Mouse (Mus musculus): ENCODE data around the gene Klhl29.

Gene Klhl29

GRCm38 (mm10) chr12:5182586-5182985 lies 192.9 kb downstream of the Klhl29 start:
- WGBS = 58% methylated on average over 4 of the region's 4 CpGs

GRCm38 (mm10) chr12:5182165-5182564 lies 193.3 kb downstream of the Klhl29 start:
- 48% methylated on average over 4 of the region's 4 CpGs for WGBS

DNA sequence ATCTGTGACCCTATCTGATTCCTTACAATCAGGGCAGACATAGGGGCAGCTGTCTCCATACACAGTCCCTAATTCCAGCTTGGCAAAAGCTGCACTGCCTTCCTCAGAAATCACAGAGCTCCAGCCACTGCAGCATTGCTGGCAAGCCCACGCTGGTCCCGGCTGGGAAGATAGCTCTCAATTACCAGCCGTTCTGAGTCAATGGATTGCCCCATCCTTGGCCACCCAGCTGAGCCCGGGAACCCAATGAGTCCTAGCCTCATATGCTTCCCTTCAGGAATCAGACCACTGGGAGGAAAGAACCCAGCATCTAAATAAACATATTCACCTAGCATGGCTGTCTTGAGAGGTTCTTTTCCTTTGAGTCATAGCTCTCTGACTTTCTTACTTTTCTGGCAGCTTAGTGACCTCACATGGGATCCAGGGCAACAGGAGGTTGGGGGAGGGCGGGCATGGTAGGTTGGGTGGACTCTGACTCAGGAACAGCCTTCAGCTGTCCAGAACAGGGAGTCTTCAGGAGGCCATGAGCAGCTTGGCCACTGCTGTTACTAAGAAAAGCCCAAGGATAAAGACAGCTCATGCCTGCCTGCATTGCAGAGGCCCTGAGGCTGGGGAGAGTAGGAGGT lies 198.7 kb downstream of the Klhl29 start:
- 53% methylated on average over 5 of the region's 5 CpGs for WGBS

GRCm38 (mm10) chr12:5166141-5166540 lies 209.3 kb downstream of the Klhl29 start:
- WGBS = 47% methylated on average over 6 of the region's 6 CpGs

- 83% methylated on average over 9 of the region's 9 CpGs for WGBS
Measured at GRCm38 (mm10) chr12:5165411-5165810, 210.1 kb downstream of the Klhl29 start.

DNA sequence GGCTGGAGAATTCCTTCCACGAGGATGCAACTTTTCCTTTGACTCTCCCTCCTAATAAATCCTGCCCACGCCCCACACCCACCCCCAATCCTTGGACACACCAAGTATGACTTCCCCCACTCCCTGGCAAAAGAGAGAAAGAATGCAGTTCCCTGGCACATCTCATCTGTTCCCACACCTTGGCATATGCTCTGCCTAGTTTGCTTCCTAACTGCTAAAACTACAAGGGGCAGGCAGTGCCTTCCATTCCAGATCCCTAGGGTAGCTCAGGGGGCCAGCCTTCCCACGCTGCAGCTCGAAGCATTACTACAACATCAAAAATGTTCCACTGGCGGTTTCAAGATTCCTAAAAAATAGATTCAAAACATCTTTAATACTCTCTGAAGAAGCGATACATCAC lies 212.8 kb downstream of the Klhl29 start:
- WGBS = 55% methylated on average over 6 of the region's 6 CpGs

DNA sequence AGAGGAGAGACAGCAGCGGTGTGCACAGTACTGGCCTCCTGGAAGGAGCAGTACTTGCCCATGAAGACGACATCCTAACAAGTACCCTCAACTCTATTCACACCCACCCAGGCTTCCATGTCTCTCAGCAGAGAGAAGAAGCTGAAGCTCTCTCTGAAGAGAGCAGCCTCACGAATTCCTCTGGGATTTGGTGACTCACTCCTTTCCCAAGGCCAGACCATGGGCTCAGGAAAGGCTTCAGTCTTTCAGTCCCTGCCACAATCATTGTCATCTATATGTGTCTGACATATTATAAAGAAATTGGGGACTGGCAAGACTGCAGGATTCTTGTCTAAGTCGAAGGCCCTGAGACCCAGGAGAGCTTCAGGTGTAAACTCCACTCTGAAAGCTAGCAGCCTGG lies 213.9 kb downstream of the Klhl29 start:
- WGBS = 64% methylated on average over 4 of the region's 4 CpGs

- 48% methylated on average over 5 of the region's 5 CpGs for WGBS
Measured at GRCm38 (mm10) chr12:5157931-5158481, 217.5 kb downstream of the Klhl29 start.

DNA sequence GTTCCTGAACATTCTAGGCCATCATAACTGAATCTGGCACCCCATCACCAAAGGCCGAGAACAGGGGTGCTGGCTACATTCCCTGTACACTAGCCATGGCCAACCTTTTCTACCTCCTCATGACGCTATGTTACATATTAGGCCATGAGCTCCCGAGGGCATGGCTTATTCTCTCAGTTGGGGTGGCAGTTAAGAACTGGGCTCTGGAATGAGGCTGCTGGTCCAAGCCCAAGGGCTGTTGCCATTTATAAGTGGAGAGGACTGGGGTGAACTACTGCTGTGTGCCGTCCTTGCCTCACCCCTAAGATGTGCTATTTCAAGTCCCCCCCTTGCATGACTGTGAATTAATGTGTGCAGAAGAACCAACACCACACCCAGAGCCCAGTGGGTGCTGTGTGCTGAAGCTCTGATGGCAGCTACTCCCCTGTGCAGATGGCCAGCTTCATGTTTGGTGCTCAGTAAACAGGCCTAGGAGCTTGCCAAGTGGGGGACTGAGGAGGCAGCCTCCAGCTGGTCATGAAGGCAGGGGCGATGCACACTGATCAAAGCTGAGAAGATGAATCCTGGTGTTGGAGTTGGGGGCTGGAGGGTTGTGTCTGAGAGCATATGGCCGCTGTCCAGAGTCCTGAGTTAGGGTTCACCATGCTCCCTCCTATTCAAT lies 218.3 kb downstream of the Klhl29 start:
- 49% methylated on average over 6 of the region's 6 CpGs for WGBS

- WGBS = 60% methylated on average over 3 of the region's 3 CpGs
Measured at GRCm38 (mm10) chr12:5155177-5155576, 220.3 kb downstream of the Klhl29 start.

GRCm38 (mm10) chr12:5151859-5152258 lies 223.6 kb downstream of the Klhl29 start:
- WGBS = 57% methylated on average over 10 of the region's 10 CpGs

GRCm38 (mm10) chr12:5147346-5148035 lies 228.0 kb downstream of the Klhl29 start:
- WGBS = 50% methylated on average over 5 of the region's 5 CpGs

GRCm38 (mm10) chr12:5143903-5144781 lies 231.3 kb downstream of the Klhl29 start:
- 42% methylated on average over 5 of the region's 5 CpGs for WGBS

DNA sequence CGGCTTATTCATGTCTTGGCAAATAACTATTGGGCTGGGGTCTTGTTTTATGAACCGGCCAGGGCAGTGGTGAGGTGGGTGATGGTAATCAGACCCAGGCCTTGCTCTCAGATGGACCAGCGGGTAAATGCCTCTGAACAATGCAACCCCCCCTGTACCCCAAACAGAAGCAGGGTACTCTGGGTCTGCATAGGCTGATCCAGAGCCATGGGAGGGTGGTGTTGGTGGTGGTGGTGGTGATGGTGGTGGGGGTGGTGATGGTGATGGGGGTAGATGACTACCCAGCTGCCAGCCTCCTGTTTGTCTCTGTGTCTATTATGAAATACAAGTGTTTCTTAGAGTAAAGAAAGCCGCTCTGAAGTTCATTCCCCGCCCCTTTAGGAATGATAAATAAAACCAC lies 232.3 kb downstream of the Klhl29 start:
- WGBS = 69% methylated on average over 5 of the region's 5 CpGs

- 27% methylated on average over 3 of the region's 3 CpGs for WGBS
Measured at GRCm38 (mm10) chr12:5142776-5143175, 232.7 kb downstream of the Klhl29 start.

GRCm38 (mm10) chr12:5141040-5141439 lies 234.4 kb downstream of the Klhl29 start:
- 38% methylated on average over 4 of the region's 4 CpGs for WGBS

- 46% methylated on average over 4 of the region's 4 CpGs for WGBS
Measured at GRCm38 (mm10) chr12:5139302-5139701, 236.2 kb downstream of the Klhl29 start.

DNA sequence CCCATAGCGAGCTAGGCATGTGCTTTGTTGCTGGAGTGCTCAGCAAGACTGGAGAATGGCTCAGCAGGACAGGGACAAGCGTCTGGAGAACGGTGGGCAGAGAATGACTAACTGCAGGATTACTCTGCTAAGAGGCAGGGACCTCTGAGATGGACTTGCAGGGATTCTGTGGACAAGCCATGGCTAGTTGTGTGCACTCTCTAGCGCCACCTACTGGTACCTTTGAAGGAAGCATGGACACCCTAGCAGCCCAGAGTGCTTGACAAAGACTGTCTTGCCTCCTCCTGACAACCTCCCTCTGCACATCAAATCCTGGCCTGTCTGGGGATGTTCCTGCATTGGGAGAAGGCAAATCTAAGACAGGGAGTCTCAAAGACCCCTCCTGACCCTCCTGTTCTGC lies 239.2 kb downstream of the Klhl29 start:
- WGBS = 32% methylated on average over 4 of the region's 4 CpGs

GRCm38 (mm10) chr12:5129190-5129589 lies 246.3 kb downstream of the Klhl29 start:
- 67% methylated on average over 4 of the region's 4 CpGs for WGBS

GRCm38 (mm10) chr12:5125907-5126306 lies 249.6 kb downstream of the Klhl29 start:
- WGBS = 46% methylated on average over 7 of the region's 7 CpGs

GRCm38 (mm10) chr12:5122972-5123371 lies 252.5 kb downstream of the Klhl29 start:
- WGBS = 27% methylated on average over 8 of the region's 8 CpGs

- 40% methylated on average over 6 of the region's 6 CpGs for WGBS
Measured at GRCm38 (mm10) chr12:5120249-5120648, 255.2 kb downstream of the Klhl29 start.
